In the genomic region with DNA sequence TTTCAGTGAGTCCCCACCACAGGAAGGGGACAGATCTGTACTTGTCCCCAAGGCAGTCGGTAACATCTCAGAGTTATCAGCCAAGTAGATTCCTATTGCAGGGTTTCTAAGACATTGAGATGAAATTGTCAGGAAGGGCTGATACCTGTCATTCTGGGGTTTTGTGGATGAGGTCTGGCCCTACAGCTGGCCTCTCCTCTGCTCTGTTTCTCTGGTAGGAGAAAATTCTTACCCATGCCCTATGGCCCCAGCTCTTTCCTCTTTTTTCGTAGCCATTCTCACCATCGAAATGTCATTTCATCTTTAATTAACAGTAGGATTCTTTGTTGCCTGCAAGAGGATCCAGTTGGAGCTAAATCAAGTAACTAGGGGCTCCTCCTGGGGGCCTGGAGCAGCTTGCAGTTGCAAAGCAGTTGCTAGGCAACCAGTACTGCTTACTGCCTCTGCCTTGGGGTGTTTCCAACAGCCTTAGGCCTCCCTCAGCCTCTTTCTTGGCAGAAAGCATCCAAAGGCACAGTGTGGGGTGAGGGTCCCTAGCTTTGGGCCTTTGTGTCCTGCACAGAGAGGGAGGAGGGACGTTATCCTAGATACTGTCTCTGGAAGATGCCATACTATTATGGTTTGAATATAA, we compare ENCODE assay signal across 8 mouse cellular contexts. TPM values are rescaled to one million over a fixed set of nuclear protein-coding genes. Genes with fewer than 3 reads are reported as not detected.
DNase-seq lines count a peak whose midpoint lies in the region; ATAC-seq lines count a peak whose summit lies in the region.

A gene (plus strand): TSS at position 427 of the 631 bp plus-strand sequence.

- peaks cover 18% of the 10 kb centered on the region for H3K4me1 ChIP-seq in heart, embryonic 15.5 days (replicated peaks)
- peaks cover 28% of the 10 kb centered on the region for H3K4me1 ChIP-seq in hindbrain, embryonic 12.5 days

- no peaks in the 10 kb centered on the region for H3K27me3 ChIP-seq in heart, embryonic 15.5 days
- H3K27me3 ChIP-seq in hindbrain, embryonic 12.5 days: no peaks in the 10 kb centered on the region

- H3K4me2 ChIP-seq in heart, embryonic 15.5 days: no peak within 1 kb of the TSS
- H3K4me2 ChIP-seq in hindbrain, embryonic 12.5 days (replicated peaks): peak within 1 kb of the TSS; percentile 11; the same call in 1 of the 2 replicates

- H3K4me3 ChIP-seq in heart, embryonic 15.5 days: no peak within 1 kb of the TSS
- H3K4me3 ChIP-seq in hindbrain, embryonic 12.5 days: no peak within 1 kb of the TSS

- H3K27ac ChIP-seq in heart, embryonic 15.5 days: no peak within 1 kb of the TSS; the same call in 1 of the 2 replicates
- peak within 1 kb of the TSS; percentile 78 for H3K27ac ChIP-seq in hindbrain, embryonic 12.5 days

- H3K36me3 ChIP-seq in heart, embryonic 15.5 days: no peaks in the 10 kb centered on the region
- H3K36me3 ChIP-seq in hindbrain, embryonic 12.5 days: no peaks in the 10 kb centered on the region

- intact Hi-C loops in left cerebral cortex, postnatal 4 days (cut with DNase I): no loop called here

- H3K9me3 ChIP-seq in heart, embryonic 15.5 days (replicated peaks): no peaks in the 10 kb centered on the region
- H3K9me3 ChIP-seq in hindbrain, embryonic 12.5 days (replicated peaks): no peaks in the 10 kb centered on the region

- ATAC-seq in heart, embryonic 15.5 days (replicated peaks; ENCODE audit: insufficient number of reproducible peaks, insufficient read depth, low FRiP score, low read depth): peak; percentile 57; the same call in 1 of the 2 replicates
- ATAC-seq in hindbrain, embryonic 12.5 days (ENCODE audit: low FRiP score): peak; percentile 88

- no peak within 1 kb of the TSS for H3K9ac ChIP-seq in heart, embryonic 15.5 days
- H3K9ac ChIP-seq in hindbrain, embryonic 12.5 days: no peak within 1 kb of the TSS

- 53% methylated on average over 4 of the region's 4 CpGs for WGBS in heart, embryonic 15.5 days
- 24% methylated on average over 4 of the region's 4 CpGs for WGBS in hindbrain, embryonic 12.5 days

- no peak for DNase-seq in heart, adult 18-20 months
- DNase-seq in cerebellum, postnatal 10 days: peak; percentile 80 to 84
- peak; percentile 78 for DNase-seq in left cerebral cortex, postnatal 4 days
- peak; percentile 66 for DNase-seq in right cerebral cortex, postnatal 4 days
- DNase-seq in liver: no peak
- no peak for DNase-seq in kidney, adult 9 months

RNA-seq across cellular contexts. Expression of the gene that starts here (rescaled TPM):
- 0.04 and 0.18 TPM in 2 replicates for polyA plus RNA-seq in heart, embryonic 15.5 days (2015; fragmentation: Nextera tagmentation; extraction: Ambion mirVana)
- total RNA-seq in heart, adult 18-20 months (2021): not detected
- polyA plus RNA-seq in hindbrain, embryonic 12.5 days (2016; fragmentation: Nextera tagmentation; extraction: Ambion mirVana): 1.3 and 1.6 TPM in 2 replicates
- total RNA-seq in left cerebral cortex, postnatal 4 days (2021): 1 to 10 TPM; 6.1 to 7.2 TPM

Comparison
In these comparisons a context has a peak if more than half of its experiments do, and no peak if none do; other contexts are left out.
1. RNA of the gene that starts here (total RNA-seq): 6.1 to 7.2 TPM in left cerebral cortex, postnatal 4 days; not detected in heart, adult 18-20 months; every median in the first group is over 4 times any median in the second.
2. Peak in ATAC-seq in heart, embryonic 15.5 days; RNA of the gene not detected or under 1 TPM.
3. DNase-seq: peak in cerebellum, postnatal 10 days (2 of 2), left cerebral cortex, postnatal 4 days (single experiment) and right cerebral cortex, postnatal 4 days (single experiment); none in heart, adult 18-20 months (0 of 2), liver (single experiment) and kidney, adult 9 months (single experiment).